Mouse (Mus musculus): Measurements from ENCODE around the gene Gm49387.
"Not testable (repeated sequence)": the region's sequence is repeated elsewhere in the genome, so short reads cannot be mapped to it uniquely, and the experiment has no call there.

Gene Gm49387

DNA sequence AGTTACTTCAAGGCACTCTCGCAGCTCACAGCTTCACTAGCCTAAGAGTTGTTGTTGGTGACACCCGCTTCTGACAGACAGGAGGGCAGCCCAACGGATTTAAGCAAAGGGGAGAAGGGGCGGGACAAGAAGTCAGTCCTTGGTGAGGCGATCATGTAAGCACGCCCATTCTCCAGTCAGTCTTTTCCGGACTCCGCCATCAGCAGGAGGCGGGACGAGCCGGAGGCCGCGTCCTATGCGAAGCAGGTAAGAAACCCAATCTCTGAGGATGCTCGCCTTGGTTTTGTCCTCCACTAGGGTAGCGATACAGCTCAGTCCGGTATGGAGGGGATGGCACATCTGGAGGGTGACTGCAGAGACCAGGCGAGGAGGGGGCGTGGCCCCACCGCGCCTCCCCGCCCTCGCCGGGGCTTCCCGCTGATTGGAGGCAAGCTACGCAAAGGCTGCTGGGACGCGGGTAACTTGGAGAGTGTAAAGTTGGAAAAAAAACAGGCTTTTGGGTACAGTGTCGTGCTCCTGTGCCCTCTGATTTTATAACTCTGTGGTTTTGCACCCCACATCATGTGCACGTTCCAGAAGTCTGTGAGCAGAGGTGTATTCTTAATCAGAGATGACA lies 320 bp upstream of the Gm49387 start, which contains the start of the genes Btd and Hacl1:
Gene Btd (plus strand): TSS at position 139 of the 616 bp plus-strand sequence.
Gene Hacl1 (minus strand): TSS at position 397 of the 616 bp plus-strand sequence.
- peak; percentile 79 to 83 for DNase-seq (ENCODE audit: low spot score in 2 of 2)

DNA sequence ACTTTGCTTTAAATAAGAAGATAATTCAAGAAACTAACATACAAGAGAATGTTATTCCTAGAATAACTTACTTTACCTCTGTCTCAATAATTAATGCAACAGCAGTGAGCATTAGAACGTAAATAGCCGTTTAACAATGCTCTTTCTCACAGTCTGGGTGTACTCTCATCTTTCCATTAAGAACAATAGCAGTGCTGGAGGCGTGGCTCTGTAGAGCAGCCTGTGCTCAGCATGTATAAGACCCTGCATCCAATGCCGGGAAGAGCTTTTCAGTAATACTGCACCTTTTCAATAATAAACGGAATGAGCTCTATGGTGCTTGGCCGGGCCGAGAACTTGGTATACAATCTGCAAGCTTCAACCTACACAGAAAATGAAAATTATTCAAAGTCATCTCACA lies 10.0 kb downstream of the Gm49387 start:
- no peak for DNase-seq (ENCODE audit: low spot score in 2 of 2)

DNA sequence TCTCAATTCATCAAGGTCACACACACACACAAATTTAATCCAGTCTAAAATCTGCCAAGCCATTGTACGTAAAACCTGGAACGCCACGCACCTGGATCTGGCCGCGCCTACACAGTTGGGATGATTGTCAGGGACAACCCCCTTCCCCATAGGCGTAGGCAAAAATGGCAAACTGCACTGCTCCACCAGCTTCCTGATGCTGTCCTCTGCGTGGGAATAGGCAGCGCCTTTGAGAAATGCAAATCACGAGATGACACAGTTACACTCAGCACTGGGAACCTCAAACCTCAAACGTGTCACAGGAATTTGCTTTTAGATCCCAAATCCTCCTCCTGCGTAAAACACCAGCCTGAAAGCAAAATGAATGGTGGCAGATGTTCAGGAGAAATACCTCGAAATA lies 17.9 kb downstream of the Gm49387 start:
- peak; percentile 20 to 21 for DNase-seq (ENCODE audit: low spot score in 2 of 2)

DNA sequence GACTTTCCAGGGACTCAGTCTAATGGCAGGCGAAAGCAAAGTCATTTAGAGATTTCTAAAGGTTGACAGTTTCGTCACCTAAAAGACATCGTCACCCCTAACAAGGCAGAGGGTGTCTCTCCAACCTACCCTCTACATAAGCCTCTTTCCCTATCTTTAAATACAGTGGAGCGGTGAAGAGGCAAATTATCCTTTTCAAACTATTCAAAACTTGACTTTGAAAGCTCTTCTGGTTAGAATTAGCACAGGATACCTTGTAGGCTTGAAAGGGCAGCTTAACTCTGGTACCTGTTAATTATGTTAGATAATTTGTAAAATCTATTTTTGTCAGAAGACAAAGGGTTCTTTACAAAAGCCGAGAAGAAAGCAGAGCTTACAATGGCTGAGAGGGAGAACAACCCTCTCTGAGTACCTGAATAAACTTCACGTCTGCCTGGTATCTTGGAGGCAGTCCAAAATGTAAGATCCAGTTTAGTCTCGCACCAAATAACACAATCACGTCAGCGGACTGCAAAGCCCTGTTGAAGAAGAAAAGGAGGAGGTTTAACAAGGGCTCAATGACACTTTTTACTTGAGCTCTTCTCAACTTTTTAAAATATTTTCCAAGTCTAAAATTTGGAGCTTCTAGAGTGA lies 20.0 kb downstream of the Gm49387 start:
- DNase-seq (ENCODE audit: low spot score in 2 of 2), result no peak

DNA sequence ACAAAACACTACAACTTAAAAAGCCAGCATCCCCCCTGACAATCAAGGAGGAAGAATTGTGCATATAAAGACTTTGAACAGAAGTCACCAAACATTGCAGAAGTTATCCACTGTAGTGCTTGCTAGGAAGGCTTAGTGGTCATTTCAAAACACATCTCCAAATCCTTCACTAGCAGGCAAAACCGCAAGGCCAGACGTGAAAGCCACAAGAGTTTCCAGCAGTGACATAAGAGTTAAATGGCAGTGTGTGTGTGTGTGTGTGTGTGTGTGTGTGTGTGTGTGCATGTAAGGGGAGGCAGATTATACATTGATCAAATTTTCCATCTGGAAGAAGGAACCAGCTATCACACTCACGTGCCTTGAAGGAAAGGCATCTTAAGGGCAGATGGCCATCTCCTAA lies 22.7 kb downstream of the Gm49387 start:
- no peak for DNase-seq (ENCODE audit: low spot score in 2 of 2)

DNA sequence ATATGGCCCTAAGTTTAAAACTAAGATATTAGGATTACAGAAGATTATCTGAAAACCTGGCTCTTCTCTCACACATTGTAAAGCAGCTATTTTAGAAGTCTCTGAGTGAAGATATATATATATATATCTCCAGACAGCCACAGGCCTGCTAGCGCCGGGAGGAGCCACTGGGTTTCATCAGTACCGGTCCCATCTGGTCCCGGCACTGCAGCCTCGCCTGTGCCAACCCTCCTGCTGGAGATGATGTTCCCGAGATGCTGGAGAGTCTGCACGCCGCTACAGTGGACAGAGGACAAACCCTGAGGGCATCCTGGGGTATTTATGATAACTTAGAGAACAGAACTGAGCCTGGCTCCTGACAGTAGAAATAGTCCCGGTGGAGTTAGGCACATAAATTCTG lies 23.5 kb downstream of the Gm49387 start:
- DNase-seq (ENCODE audit: low spot score in 2 of 2), result no peak

DNA sequence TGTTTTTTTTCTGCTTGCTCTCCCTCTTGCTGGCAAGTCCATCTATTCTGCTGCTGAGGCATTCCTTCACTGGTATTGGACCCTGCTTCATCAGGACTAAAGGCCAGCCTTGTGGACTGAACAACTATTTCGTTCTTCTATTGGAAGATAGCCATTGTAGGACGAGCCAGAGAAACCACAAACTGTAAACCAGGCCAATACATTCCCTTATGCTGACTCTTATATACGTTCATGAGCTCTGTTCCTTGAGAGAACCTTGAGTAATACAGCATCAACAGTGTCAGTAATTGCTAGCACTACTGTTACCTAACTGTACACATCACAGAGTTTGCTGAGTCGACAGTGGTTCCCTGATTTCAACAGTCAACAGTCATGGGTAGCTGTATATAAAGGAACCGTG lies 27.0 kb downstream of the Gm49387 start:
- DNase-seq (ENCODE audit: low spot score in 2 of 2), result no peak

DNA sequence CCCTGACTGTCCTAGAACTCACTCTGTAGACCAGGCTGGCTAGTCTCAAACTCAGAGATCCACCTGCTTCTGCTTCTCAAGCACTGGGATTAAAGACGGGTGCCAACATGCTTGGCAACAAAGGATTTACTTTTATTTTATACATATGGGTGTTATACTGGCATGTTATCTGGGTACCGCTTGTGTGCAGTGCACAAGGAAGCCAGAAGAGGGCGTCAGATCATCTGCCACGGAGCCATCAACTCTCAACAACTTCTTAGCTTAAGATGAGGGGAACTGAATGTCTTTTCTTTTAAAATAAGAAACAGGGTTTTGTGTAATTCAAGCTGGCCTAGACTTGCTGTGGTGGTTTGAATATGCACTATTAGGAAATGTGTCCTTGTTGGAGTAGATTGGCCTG lies 28.7 kb downstream of the Gm49387 start:
- DNase-seq (ENCODE audit: low spot score in 2 of 2), result no peak

DNA sequence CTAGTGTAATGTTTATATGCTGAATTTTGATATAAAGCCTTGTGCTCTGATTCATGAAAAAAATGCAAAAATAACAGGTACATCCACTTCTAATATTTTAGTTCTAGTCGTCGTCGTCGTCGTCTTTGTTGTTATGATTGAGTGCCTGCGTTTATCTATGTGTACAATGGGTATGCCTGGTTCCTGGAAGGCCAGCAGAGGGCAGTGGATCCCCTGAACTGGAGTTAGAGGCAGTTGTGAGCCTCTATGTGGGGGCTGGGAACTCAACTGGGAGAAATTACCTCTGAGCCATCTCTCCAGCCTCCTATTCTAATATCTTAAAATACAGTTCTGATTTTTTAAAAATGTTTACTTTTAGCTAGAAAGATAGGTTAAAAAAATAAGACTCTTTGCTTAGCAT lies 35.2 kb downstream of the Gm49387 start:
- no peak for DNase-seq (ENCODE audit: low spot score in 2 of 2)

DNA sequence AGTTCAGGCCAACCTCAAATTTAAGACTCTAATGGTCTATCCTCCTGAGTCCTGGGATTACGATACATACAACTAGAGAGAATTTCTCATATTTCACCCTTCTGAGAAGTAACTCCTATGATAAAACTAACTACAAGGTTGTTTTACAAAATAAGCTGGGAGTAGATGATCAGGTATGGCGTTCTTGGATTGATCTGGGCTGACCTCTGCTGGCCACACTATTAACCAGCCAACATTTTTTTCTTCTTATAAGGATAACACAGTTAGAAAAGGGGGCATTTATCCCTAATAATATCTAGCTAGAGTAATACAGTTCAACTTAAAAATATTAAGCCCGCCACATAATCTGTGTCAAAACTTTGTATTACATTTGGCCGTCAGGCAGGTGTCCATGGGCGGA lies 35.8 kb downstream of the Gm49387 start:
- no peak for DNase-seq (ENCODE audit: low spot score in 2 of 2)

DNA sequence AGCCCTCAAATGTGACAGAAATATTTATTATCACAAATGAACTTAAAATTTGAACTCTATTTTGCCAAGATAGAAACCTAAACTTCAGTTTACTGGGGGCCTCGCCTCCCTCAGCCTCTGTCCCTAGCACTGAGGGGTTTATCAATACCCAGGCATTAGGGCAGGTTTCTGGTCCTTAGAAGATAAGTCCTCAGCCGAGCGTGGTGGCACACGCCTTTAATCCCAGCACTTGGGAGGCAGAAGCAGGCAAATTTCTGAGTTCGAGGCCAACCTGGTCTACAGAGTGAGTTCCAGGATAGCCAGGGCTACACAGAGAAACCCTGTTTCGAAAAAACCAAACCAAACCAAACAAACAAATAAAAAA lies 38.1 kb downstream of the Gm49387 start:
- not testable (repeated sequence) for DNase-seq (ENCODE audit: low spot score in 2 of 2)

DNA sequence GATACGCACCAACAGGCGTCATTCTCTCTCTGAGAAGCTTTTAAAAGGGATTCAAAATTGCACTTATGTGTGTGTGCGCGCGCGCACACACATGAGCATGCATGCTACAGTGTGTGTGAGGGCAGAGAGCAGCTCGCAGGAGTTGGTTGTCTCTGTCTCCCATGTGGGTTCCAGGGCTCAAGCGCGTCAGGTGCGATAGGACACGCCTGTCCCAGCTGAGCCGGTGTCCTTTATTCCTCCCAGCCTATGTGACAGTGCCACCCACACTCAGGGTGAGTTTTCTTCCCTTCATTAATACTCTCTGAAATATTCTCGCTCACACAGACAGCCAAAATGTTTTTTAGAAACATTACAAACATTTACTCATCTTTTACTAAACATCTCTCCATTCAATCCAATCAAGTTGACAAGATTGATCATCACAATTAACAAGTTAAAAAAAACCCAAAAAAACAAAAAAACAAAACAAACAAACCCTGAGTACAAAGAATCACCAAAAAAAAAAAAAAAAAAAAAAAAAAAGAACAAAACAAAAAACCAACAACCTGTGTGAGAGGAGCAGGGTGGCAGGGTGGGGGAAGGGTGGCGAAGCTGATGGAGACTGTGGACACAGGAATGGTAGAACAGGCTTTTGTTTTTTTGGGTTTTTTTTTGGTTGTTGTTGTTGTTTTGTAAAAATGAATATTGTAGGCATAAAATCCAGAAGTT lies 38.6 kb downstream of the Gm49387 start:
- no peak for DNase-seq (ENCODE audit: low spot score in 2 of 2)

DNA sequence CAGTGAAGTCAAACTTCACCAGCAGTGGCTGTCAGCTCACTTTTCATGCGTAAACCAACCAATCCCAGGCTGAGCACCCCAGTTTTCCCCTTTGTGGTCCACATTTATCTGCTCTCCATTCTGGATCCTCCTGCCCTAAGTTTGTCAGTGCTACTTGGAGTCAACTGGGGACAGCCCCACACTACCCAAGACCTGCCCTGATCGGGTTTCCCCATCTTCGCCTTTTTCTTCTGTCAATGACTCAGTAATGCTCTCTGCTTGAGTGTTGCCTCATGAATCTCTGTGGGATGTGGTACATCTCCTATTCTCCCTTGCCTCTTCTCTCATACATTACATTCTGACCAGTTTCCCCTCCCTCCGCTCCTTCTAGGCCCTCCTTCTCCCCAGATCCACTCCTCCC lies 43.2 kb downstream of the Gm49387 start:
- DNase-seq (ENCODE audit: low spot score in 2 of 2), result no peak

DNA sequence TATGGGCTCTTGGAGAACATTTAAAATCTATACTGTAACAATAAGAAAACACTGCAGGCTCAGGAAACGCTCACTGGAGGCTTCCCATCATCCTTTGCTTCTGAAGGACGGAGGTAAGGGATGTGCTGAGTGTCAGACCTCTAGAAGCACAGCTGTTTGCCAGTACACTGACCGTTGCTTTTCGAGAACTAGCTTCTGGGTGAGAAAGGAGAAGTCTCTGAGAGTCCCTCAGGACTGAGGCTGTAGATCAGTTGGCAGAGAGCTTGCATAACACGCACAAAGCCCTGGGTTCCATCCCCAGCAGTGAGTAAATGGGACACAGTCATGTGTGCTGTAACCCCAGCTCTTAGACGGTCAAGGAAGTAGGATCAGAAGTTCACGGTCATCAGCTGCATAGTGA lies 44.3 kb downstream of the Gm49387 start:
- no peak for DNase-seq (ENCODE audit: low spot score in 2 of 2)

DNA sequence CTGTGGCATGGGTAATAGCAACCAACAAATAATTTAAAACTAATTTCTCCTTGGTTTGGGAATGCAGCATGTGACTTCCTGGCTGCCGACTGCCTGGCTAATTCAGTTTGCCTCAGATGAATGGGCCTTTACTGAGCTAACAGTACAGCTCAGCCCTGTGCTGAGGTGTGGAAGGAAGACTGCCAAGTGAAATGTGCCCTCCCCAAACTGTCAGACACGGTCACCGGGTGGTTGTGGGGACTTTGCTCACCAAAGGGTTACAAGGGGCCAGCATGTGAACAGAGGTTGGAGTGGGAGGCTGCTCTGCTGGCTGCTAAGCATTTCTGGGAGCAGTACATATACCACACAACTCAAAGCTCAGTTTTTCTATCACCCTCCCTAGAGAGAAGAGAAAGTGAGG lies 46.0 kb downstream of the Gm49387 start:
- DNase-seq (ENCODE audit: low spot score in 2 of 2), result no peak

DNA sequence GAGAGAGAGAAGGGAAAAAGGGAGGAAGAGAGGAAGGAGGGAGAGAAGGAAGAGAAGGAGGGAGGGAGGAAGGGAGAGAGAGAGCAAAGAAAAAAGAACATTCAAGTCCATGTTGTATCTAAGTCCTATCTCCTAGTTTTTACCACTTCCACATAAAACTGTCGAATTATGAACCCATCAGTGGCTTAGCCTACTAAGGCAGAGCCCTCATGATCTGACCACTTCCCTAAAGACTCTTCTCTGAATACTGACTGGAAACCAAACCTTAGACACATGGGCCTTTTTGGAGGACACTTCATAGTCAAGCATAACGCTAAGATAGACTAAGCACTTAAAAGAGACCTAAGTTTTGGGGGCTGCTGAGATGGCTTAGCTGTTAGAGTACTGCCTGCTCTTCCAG lies 47.6 kb downstream of the Gm49387 start:
- DNase-seq (ENCODE audit: low spot score in 2 of 2), result no peak

DNA sequence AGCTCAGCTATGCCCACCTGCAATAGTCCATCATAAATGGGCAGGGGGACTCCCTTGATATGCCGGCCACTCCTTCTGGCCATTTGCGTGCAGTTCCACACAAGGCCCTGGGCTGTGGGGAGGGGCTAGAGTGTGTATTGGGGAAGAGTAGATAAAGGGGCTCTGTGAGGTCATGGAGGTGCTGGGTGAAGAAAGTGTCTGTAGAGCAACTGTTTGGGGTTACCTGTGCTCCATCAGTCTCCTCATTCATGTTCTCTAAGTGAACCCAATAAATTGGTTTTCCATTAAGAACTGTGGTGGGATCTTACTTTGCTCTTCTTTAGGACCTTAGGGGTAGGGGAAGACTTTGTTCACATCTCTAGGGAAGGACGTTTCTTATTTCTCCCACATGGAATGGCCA lies 49.4 kb downstream of the Gm49387 start, which contains the start of gene Colq:
Gene Colq (minus strand): TSS at position 101 of the 400 bp plus-strand sequence.
- no peak for DNase-seq (ENCODE audit: low spot score in 2 of 2)

DNA sequence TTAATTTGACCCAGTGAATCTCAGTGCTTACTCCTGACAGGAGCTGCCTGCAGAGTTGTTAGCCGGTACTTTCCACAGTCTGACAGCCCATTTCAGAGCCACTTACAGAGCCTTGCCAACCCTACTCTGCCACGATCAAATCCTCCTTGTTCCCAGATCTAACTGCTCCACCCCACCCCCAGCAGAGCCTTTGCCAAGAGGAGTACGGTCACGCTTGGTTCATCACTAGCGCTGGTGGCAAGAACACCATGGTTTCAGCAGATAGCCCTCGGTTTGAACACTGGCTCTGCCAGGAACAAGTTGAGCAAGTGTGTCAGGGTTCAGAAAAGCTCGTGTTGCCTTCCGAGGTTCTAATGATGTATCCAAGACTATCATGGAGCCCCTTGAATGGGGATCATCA lies 54.2 kb downstream of the Gm49387 start:
- no peak for DNase-seq (ENCODE audit: low spot score in 2 of 2)

DNA sequence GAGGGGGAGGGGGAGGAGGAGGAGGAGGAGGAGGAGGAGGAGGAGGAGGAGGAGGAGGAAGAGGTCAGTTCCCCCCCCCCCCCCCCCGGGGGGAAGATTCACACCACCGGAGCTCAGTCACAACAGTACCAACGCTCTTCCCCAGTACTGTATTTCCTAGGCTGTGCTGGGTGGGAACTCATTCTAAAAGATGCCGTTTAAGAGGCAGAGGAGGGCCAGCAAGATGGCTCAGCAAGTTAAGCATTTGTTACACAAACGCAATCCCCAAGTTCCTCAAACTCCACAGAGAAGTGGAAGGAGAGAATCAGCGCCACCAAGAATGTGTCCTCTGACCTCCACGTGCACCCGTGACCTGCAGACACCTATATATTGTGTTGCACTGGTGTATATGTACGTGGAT lies 57.6 kb downstream of the Gm49387 start:
- DNase-seq (ENCODE audit: low spot score in 2 of 2), result no peak

DNA sequence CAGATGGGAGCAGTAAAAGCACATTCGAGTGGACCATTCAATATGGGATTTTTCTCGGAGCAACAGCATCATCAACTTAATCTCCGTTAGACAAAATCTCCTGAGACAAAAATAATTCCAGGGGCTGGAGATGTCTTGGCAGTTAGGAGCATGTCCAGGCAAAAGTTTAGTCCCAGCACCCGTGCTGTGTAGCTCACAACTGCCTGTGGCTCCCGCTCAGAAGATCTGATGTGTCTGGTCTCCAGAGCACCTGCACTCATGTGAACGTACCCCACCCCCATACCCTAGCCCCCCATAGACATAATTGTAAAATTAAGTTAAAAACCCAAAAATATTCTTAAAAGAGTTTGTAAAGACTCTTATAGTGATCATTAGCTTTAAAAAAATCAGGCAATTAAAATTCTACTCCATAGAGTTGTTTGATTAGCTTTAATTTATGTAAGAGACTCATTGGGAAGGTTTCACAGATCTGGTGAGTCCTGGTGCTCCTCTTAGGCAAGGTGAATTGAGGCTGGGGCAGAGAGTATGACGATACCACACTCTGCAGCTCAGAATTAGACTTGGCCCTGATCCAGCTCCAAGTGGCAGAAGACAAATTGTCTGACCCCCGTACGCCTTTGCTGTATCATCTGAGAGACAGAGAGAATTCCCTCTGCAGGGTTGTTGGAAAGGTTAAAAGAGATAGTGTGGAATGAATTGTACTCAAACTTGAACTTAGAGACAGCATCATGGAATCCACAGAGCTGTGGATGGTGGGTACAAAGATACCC lies 62.5 kb downstream of the Gm49387 start:
- DNase-seq (ENCODE audit: low spot score in 2 of 2), result no peak

DNA sequence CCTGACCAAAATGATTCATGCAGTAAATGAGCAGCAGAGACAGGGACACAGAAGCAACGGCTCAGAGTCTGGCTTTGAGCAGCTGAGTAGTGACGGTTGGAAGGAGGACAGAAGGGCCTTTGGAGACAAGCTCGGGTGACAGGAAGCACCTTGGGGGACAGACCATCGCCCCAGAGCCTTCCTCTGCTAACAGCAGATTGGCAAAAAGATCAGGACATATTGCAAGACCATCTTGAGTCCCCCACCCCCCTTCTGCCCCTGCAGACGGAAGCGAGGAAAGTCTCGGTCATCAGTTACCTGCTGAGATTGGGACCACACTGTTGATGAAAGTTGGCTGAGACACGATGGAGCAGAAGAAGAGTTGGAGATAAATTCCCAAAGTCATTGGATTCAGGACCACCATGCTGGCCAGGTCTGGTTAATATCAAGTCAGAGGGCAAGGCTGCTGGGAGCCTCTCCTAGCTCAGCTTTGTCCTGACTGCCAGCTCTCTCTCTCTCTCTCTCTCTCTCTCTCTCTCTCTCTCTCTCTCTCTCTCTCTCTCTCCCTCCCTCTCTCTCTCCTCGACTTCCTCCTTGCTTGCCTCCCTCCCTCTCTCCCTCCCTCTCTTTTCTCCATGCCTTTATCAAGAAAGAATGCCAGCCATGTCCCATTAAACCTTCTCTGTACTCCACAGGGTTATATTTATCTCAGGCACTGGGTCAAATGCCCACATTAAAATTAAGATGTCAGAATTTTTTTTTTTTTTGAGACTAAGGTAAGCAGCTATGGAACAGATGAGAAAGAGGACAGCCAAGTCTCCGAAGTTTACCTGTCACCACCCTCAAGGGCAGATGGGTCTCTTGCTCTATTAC lies 63.6 kb downstream of the Gm49387 start:
- no peak for DNase-seq (ENCODE audit: low spot score in 2 of 2)

All from frontal cortex, postnatal 10 days (tissue).